Mouse (Mus musculus) embryo, embryonic 11 days (tissue): ENCODE results near the gene Uts2.
"Not testable (repeated sequence)": the region's sequence is repeated elsewhere in the genome, so short reads cannot be mapped to it uniquely, and the experiment has no call there.

Source experiments
- DNase-seq: peaks from one replicate; pipeline ENCODE4 v3.0.0-alpha.2; 2015

The Uts2 gene

DNA sequence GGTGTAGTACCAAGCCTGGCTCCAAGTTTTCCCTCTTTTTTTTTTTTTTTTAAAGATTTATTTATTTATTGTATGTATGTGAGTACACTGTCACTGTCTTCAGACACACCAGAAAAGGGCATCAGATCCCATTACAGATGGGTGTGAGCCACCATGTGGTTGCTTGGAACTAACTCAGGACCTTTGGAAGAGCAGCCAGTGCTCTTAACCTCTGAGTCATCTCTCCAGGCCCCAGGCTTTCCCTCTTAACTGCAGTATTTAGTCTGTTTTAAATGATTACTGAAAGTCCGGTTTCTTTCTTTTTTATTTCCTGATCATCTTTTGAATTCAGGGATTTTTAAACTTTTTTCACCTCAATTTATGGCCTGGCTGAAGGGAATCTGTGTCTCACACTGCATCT is 20.5 kb downstream of the Uts2 start:
- not testable (repeated sequence) for DNase-seq

DNA sequence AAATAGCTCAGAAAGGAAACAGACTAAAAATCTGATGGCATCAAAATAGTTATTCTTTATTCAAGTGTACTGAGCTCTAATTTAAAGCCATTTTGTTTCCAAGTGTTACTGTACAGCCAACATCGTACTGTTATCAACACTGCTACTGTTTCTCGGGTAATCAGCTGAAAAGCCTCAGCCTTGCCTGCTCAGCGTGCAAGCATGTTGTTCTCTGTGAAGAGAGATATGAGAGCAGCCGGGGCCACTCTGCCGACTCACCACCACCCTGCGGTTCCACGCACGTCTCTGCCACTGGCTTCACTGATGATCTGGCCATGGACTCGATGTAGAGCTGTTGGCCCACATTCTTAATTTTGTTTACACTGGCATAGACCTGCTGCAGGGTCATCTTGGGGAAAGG is 27.3 kb downstream of the Uts2 start:
- DNase-seq, result no peak

DNA sequence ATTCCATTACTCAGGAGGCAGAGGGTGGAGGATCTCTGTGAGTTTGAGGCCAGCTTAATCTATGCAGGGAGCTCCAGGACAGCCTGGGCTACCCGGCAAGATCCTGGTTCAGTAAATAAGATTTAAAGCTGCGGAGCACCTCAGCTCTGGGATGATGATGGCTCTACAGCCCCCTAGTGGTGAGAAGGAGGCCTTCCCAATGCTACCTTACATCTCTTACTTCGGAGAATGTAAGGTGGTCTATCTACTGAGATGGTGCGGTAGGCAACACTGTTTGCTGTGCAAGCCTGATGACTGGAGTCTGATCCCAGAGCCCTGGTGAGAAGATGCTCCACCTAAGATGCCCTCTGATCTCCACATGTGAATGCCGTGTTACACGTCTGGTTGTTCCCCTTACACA is 30.1 kb downstream of the Uts2 start:
- DNase-seq, result peak; percentile 77

DNA sequence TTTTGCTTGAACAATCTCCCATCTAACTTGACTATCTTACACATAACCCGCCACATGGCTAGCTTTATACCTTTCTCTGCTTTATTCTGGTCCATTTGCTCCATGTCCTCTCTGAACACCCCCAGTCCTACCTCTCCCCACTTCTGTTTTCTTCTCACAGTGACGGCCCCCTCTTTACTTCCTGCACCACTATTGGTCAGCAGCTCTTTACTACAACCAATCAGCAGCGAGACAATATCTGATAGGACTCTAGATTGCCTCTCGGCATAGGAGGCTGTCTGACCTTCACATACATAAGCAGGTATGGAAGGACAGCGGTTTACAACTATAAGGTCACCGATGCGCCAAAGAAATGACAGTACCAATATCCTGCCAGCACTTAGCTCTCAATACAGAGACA is 39.6 kb downstream of the Uts2 start:
- DNase-seq, result no peak

DNA sequence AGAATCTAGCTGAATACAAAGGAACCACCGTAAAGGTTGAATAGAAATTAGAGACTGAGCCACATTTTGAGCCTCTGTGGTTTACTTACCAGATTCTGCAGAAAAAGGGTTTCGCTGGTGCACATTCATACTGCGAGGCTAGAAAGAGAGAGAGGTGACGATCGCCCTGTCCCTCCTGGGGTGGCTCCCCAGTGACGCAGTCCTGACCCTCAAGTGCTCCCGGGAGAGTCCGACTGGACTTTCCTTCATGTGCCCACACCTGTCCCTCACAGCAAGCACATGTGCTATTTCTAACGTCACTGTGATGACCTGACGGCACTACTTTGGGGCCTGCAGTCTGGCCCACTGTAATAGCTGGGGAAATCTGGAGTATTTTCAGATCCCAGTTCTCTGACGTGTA is 40.9 kb downstream of the Uts2 start:
- no peak for DNase-seq

DNA sequence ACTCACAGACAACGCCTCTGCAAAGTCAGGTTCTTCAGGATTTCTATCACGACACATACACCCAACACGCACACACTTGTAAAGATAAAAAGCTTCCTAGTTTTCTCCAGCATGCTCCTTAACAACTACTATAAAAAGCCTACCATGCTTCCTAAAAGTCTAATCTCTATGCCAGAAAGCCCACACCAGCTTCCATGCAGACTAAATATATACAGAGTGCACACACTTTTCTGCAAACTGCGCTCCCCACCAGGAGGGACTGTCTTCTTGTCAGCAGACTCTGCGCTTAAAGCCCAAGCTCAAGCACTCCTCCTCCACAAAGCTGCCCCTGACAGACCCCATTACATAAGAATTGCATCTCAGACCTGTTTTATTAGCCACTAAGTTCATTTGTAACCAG is 44.6 kb downstream of the Uts2 start:
- no peak for DNase-seq

DNA sequence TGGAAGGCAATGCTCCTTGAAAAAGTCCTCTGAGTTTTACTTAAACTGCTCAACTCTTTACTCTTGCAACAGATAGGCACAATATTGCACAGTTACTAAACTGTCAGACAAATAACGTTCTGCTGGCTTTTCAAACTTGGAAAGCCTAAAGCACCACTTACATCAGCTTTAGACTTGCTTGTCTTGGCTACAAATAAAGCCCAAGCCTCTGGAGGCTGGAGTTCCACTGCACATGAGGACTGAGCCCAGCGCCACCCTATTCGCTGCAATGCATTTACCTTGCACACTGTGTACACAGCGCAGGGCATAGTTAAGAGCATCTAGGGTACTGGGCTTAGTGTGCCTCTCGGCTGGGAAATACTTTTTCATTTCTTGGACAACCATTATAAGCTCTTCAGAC is 46.4 kb downstream of the Uts2 start:
- DNase-seq, result no peak

DNA sequence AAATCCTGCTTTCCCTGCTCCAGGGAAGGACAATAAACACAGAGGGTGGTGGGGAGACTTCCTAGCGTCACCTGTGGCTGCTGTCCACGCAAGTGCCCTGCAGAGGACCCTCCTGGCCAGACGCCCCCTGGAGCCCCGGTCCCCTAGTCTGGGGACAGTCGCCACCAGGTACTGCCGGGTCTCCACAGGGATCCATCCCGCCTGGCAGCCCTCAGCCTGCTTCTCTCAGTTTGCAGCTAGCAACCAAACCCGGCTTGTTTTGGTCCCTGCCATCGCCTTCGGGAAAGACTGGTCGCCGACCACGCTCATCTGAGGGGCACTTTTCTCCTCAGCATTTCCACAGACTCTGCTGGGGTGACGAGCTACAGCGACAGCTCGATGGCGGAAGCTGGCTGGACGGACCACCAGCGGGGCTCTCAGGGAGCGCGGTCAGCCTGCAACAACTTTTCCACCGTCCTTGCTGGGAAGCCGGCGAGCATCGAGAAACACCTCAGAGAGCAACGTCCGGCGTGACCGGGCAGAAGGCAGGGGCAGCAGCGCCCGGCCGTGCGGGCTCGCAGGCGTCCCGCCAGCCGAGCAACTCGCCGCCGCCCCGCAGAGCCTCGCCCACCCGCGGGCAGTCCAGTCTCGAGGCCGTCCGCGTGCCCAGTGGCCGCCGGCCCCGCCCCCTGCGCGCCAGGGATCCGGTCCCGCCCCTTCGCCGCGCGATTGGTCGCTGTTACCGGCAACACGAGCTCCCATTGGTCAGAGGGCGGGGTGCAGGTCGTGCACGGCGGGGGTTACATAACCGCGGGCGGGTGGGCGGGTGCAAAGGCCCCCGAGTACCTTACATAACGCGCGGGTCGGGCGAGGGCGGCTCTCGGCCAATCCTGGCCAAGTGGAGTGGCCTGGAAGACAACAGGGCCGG is 47.4 kb downstream of the Uts2 start, which contains the start of gene Per3:
Gene Per3, minus strand, starts transcription at position 629 of the 907 bp plus-strand sequence.
- peak; percentile 97 for DNase-seq

DNA sequence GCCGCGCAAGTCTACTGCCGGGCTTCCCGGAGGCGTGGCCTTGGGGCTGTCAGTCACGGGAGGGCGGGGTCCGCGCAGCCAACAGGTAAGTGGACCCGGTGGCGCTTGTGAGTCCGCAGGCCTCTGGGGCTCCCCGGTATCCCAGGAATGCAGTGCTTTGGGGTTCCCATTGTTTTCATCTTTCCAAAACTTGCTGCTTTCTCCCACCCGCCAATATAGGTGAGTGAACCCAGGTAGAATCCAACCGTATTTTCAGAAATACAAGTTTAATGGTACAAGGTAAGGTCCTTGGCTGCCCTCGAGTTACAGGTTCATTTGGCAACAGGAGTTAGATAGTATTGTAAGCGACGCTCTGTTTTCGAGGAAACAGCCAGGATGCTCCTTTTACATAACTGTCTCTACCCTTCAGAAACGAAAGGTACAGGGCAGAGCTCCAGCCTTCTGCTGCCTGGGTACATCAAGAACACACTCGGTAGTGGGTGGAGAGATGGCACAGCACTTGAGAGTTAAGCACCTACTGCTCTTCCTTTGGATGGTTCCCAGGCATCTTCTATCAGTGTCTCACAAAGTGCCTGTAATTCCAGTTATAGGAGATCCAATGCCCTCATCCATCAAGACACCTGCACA is 48.2 kb downstream of the Uts2 start:
- no peak for DNase-seq

DNA sequence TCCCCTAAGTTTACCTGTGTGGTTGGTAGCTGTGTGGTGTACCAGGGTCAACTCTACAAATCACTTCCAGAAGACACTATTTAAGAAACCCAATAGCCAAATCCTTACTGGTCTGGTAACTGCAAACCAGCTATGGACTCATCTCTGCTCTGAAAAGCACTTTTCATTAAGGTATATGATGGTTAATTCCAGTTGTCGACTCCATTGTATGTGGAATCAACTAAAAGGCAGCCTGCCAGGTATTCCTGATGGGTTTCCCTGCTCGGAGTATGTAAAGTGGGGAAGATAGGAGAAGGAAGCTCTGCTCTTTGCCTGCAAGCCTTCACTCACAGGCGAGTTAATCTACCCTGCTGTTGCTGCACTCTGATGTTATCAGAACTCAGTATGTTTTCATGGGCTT is 49.6 kb downstream of the Uts2 start:
- DNase-seq, result no peak

DNA sequence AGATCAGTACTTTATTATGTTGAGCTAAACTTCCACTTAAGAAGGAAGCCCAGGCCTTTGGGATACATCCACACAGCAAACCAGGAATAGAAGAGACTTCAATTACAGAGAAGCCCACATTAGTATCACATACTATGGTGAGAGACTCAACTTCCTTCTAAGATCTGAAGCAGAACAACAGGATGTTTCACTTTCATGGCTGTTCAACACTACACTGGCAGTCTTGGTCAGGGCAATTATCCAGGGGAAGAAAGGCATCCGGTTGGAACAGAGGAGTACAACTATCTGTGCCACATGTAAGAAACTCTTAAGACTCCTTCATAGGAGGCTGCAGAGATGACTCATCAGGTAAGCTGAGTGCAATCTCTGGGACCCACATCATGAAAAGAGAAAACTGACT is 54.3 kb downstream of the Uts2 start:
- DNase-seq, result no peak
